Mouse (Mus musculus) bone marrow, adult 2 months (tissue): Measurements from ENCODE around the gene Alk. TPM values are rescaled to one million over a fixed set of nuclear protein-coding genes. Genes with fewer than 3 reads are reported as not detected.

Experiments used
- H3K27ac ChIP-seq: fragments of 200-500 bp; 2 replicates; pipeline ENCODE4 v1.5.1; 2012; ENCODE audit warnings: low read depth, mild to moderate bottlenecking, control low read depth, inconsistent platforms, low read length; ENCODE audit not compliant: control insufficient read depth, poor library complexity, insufficient read depth
- H3K4me1 ChIP-seq: fragments of 200-500 bp; 2 replicates; pipeline ENCODE4 v1.6.1; 2011; ENCODE audit warnings: low read length; ENCODE audit not compliant: control insufficient read depth, insufficient read depth
- H3K4me3 ChIP-seq: fragments of 200-500 bp; replicated peaks from 2 replicates; pipeline ENCODE3; 2011; ENCODE audit warnings: mild to moderate bottlenecking, low read depth, low read length, control low read depth; ENCODE audit not compliant: control insufficient read depth
- CTCF ChIP-seq: fragments of 200-500 bp; IDR thresholded peaks from 2 replicates; pipeline ENCODE4 v1.5.1; 2011; ENCODE audit warnings: low read length, control low read depth; ENCODE audit not compliant: control insufficient read depth, insufficient read depth
- POLR2A ChIP-seq: fragments of 200-500 bp; IDR thresholded peaks from 2 replicates; pipeline ENCODE4 v1.6.1; 2011; ENCODE audit warnings: low read depth, mild to moderate bottlenecking, control low read depth, low read length, borderline replicate concordance; ENCODE audit not compliant: control insufficient read depth
- WGBS: fragments of 180-500 bp; shearing (Covaris S2); methylation state at CpG from one replicate; pipeline ENCODE4 v1.1.7; 2018; 5-methylcytosine and 5-hydroxymethylcytosine counted together
- polyA plus RNA-seq: library from polyadenylated mRNA; stranded (reverse); fragments of >200 nt; gene quantifications from 2 replicates; pipeline ENCODE4 v1.2.4, GENCODE M21; 2011; ENCODE audit warnings: low replicate concordance; ENCODE audit not compliant: missing spikeins, insufficient read depth, insufficient read length

The Alk gene
- polyA plus RNA-seq, 1 experiment: not detected

DNA sequence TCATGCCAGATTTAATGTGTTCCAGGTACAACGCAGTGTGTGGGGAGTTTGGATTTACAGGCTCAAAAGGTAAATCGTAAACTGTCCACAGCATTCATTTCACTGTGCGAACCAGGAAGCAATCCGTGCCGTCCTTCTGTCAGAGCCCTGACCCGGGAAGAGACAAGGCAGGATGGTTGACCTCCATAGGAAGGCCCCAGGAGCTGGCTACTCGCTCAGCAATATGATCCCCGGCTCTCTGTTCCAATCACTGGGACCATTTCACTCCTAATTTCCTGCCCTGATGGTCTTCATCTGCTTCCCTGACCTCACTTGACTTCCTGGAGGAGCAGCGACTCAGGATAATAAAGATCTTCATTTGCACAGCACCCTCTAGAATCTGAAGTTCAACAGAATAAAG lies 591.7 kb downstream of the Alk start:
- Histone ChIP-seq H3K4me1 (no peaks in the 10 kb centered on the region), H3K4me3 (no peak overlapping the region), H3K27ac (no peak overlapping the region)
- WGBS: 75% methylated on average over 9 of the region's 9 CpGs
- TF ChIP-seq CTCF: no peak
- no peak for TF ChIP-seq POLR2A

GRCm38 (mm10) chr17:72009836-72010235 lies 594.6 kb downstream of the Alk start:
- H3K4me1 ChIP-seq: no peaks in the 10 kb centered on the region
- WGBS: 81% methylated on average over 2 of the region's 2 CpGs
- TF ChIP-seq CTCF (no peak), POLR2A (no peak)
- no peak overlapping the region for H3K27ac ChIP-seq
- H3K4me3 ChIP-seq: no peak overlapping the region

DNA sequence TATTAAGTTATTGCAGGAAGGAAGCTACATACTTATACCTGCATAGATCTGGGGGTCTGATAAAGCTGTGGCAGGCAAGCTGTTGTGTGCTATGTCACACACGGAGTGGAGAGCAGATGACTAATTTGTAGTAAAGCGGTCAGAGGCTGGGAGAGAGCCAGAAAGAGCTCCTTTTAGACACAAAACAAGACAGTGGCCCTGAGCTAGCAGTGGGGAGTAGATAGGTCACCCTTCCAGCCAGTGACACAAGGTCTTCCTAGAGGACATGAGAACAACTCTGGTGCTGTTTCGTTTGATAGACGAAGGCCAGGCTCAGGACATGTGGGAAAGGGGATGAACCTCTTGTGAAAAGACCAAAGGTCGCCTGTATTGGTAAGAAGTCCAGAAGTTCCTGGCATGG lies 596.0 kb downstream of the Alk start:
- 53% methylated on average over 5 of the region's 5 CpGs for WGBS
- Histone ChIP-seq H3K27ac (no peak overlapping the region), H3K4me1 (no peaks in the 10 kb centered on the region), H3K4me3 (no peak overlapping the region)
- no peak for TF ChIP-seq CTCF
- no peak for TF ChIP-seq POLR2A

GRCm38 (mm10) chr17:72005365-72005764 lies 599.1 kb downstream of the Alk start:
- H3K4me3 ChIP-seq: no peak overlapping the region
- no peak overlapping the region for H3K27ac ChIP-seq
- WGBS: 65% methylated on average over 6 of the region's 6 CpGs
- H3K4me1 ChIP-seq: no peaks in the 10 kb centered on the region
- TF ChIP-seq CTCF: no peak
- TF ChIP-seq POLR2A: no peak

DNA sequence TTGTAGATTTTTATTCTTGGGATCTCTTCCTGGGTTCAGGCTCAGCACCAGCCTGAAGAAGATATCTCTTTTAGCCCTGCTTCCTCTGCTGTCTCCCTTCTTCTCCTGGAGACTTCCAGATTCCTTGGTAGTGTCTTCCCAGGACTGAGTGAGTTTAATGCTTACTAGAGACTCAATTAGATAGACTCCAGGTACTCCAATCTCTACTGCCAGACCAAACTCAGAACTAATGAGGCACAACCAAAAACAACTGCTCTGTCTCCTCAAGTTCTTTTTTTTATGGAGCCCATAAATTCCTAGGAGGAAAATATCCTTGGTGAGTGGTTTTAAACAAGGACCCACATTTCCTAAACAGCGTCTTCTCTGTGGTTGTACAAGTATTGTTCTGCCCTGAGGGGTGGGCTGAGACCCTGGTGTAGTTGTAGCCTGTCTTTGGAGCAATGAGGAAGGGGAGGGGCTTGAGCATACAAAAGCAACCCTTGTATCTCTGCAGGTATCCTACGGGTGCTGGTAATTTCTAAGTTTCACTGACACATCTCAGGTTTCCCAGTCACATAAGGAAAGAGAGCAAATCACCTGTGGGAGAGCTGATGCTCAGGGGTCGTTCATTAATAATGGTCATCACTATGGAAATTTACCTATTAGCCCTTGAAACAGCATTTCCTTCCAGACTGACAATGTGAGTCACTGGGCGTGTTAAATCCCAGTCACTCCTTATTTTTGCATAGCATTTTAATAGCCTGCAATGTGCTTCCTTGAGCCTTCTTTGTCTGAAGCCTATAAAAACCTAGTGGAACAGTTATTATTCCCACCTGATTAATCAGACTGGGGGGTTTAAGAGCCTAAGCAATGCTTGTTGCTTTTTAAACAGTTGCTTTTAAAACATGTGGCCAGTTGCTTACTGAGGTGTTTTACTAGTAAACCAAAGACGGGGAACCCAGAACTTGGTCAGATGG lies 604.6 kb downstream of the Alk start:
- TF ChIP-seq POLR2A (no peak), CTCF (no peak)
- H3K4me3 ChIP-seq: no peak overlapping the region

DNA sequence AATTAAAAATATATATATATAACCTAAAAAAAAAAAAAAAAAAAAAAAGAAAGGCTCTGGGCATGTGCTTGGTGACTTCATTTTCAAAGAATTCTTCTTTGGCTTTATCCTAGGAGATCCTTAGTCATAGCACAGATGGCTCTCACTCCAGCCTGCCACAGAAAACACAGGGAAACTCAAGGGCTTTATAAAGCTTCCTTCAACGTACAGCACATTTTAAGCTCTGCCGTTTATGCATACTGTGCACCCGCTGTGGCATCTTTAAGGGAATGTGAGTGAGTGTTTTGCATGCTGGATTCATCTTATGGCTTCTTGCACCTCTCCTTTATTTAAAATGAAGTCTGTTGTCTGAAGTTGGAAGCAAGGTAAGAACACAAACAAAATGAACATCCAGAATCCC lies 606.7 kb downstream of the Alk start:
- Histone ChIP-seq H3K4me3 (no peak overlapping the region), H3K27ac (no peak overlapping the region), H3K4me1 (no peaks in the 10 kb centered on the region)
- 84% methylated on average over 3 of the region's 3 CpGs for WGBS
- TF ChIP-seq POLR2A (no peak), CTCF (no peak)

More for the DNA sequence above, 604.6 kb downstream of the Alk start:
- 67% methylated on average over 5 of the region's 5 CpGs for WGBS
- Histone ChIP-seq H3K27ac (no peak overlapping the region), H3K4me1 (no peaks in the 10 kb centered on the region)

GRCm38 (mm10) chr17:71995539-71995938 lies 608.9 kb downstream of the Alk start:
- Histone ChIP-seq H3K4me1 (no peaks in the 10 kb centered on the region), H3K27ac (no peak overlapping the region), H3K4me3 (no peak overlapping the region)
- TF ChIP-seq POLR2A (no peak), CTCF (no peak)
- WGBS: 61% methylated on average over 3 of the region's 3 CpGs

DNA sequence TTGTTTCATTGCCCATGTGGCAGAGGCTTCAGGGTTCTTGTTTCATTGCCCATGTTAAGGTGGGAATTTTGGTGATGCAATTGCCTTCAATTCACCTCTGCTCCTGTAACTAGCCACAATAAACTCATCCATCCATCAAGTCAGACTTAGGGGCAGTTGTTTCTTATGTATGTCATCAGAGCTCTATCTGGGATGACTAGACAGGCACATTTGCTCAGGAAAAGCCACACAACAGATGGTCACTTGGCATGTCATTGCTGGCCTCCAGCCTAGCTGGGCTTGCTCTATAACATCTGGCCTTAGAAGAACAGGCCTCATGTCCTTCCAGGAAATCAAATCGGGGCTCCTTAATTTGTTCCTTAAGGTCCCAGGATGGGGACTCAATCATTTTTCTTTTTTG lies 610.3 kb downstream of the Alk start:
- TF ChIP-seq POLR2A (no peak), CTCF (no peak)
- no peak overlapping the region for H3K4me3 ChIP-seq
- H3K4me1 ChIP-seq: no peaks in the 10 kb centered on the region
- no peak overlapping the region for H3K27ac ChIP-seq
- 81% methylated on average over 1 of the region's 1 CpGs for WGBS

GRCm38 (mm10) chr17:71993011-71993410 lies 611.4 kb downstream of the Alk start:
- Histone ChIP-seq H3K27ac (no peak overlapping the region), H3K4me3 (no peak overlapping the region), H3K4me1 (no peaks in the 10 kb centered on the region)
- 87% methylated on average over 2 of the region's 2 CpGs for WGBS
- TF ChIP-seq POLR2A: no peak
